Comparison of ENCODE assay signal across 8 mouse cellular contexts in genomic region chr15:12066857-12067211, GRCm38 (mm10). TPM values are rescaled to one million over a fixed set of nuclear protein-coding genes. Genes with fewer than 3 reads are reported as not detected.
A peak's percentile ranks its signal among the peaks of the same experiment; 100 is the strongest.
DNase-seq lines count a peak whose midpoint lies in the region; ATAC-seq and TF ChIP-seq lines count a peak whose summit lies in the region.

No protein-coding gene starts in this region.

- H3K9me3 ChIP-seq in heart, embryonic 14.5 days (ENCODE audit: control insufficient read depth, low read length), result 0 out of 2 replicates have a peak, but pooled peaks cover 2% of the 10 kb centered on the region
- no peaks in the 10 kb centered on the region for H3K9me3 ChIP-seq in heart, embryonic 11.5 days (replicated peaks; ENCODE audit: control insufficient read depth, low read length)
- H3K9me3 ChIP-seq in midbrain, embryonic 12.5 days, result no peaks in the 10 kb centered on the region
- H3K9me3 ChIP-seq in midbrain, embryonic 11.5 days (ENCODE audit: control insufficient read depth, low read length), result no peaks in the 10 kb centered on the region
- H3K9me3 ChIP-seq in limb, embryonic 10.5 days (replicated peaks), result no peaks in the 10 kb centered on the region
- no peaks in the 10 kb centered on the region for H3K9me3 ChIP-seq in stomach, postnatal 0 days (ENCODE audit: control insufficient read depth, low read length)

- H3K4me1 ChIP-seq in heart, embryonic 14.5 days (ENCODE audit: control insufficient read depth in 2 of 2, insufficient read depth in 2 of 2, low read length in 2 of 2), result peaks cover 13 to 31% of the 10 kb centered on the region in 2 experiments
- peaks cover 8% of the 10 kb centered on the region; the same call in 1 of the 2 replicates for H3K4me1 ChIP-seq in heart, embryonic 11.5 days (ENCODE audit: control insufficient read depth, insufficient read depth, low read length)
- H3K4me1 ChIP-seq in midbrain, embryonic 12.5 days, result 0 out of 2 replicates have a peak, but pooled peaks cover 3% of the 10 kb centered on the region
- 0 out of 2 replicates have a peak, but pooled peaks cover 3% of the 10 kb centered on the region for H3K4me1 ChIP-seq in midbrain, embryonic 11.5 days (ENCODE audit: control insufficient read depth, insufficient read depth, low read length)
- H3K4me1 ChIP-seq in limb, embryonic 10.5 days, result peaks cover 31% of the 10 kb centered on the region
- 0 out of 2 replicates have a peak, but pooled peaks cover 5% of the 10 kb centered on the region for H3K4me1 ChIP-seq in stomach, postnatal 0 days (replicated peaks; ENCODE audit: control insufficient read depth, insufficient read depth)

- ATAC-seq in heart, embryonic 14.5 days (ENCODE audit: insufficient number of reproducible peaks, insufficient read depth, low FRiP score, low read depth), result no peak
- no peak for ATAC-seq in heart, embryonic 11.5 days (replicated peaks; ENCODE audit: insufficient number of reproducible peaks, low FRiP score, low TSS enrichment)
- ATAC-seq in midbrain, embryonic 12.5 days (ENCODE audit: low FRiP score, low read depth), result no peak
- ATAC-seq in midbrain, embryonic 11.5 days (ENCODE audit: low FRiP score), result no peak
- no peak for ATAC-seq in stomach, postnatal 0 days (ENCODE audit: low FRiP score, low TSS enrichment)

- peak overlapping the region; percentile 32 for H3K4me2 ChIP-seq in heart, embryonic 14.5 days (ENCODE audit: low read length)
- no peak overlapping the region for H3K4me2 ChIP-seq in heart, embryonic 11.5 days
- H3K4me2 ChIP-seq in midbrain, embryonic 12.5 days (replicated peaks), result no peak overlapping the region
- no peak overlapping the region for H3K4me2 ChIP-seq in midbrain, embryonic 11.5 days
- H3K4me2 ChIP-seq in stomach, postnatal 0 days (replicated peaks; ENCODE audit: low read depth), result peak overlapping the region; percentile 37

- no peak overlapping the region for H3K4me3 ChIP-seq in heart, embryonic 14.5 days (ENCODE audit: control insufficient read depth in 1 of 2, insufficient read depth in 1 of 2, low read depth in 1 of 2, low read length in 2 of 2)
- H3K4me3 ChIP-seq in heart, embryonic 11.5 days (ENCODE audit: low read depth, low read length), result no peak overlapping the region
- no peak overlapping the region for H3K4me3 ChIP-seq in midbrain, embryonic 12.5 days
- no peak overlapping the region for H3K4me3 ChIP-seq in midbrain, embryonic 11.5 days (ENCODE audit: low read depth, low read length)
- no peak overlapping the region for H3K4me3 ChIP-seq in limb, embryonic 10.5 days
- no peak overlapping the region for H3K4me3 ChIP-seq in stomach, postnatal 0 days (ENCODE audit: low read depth, low read length)

- H3K27me3 ChIP-seq in heart, embryonic 14.5 days (ENCODE audit: control insufficient read depth, insufficient read depth, low read length), result no peaks in the 10 kb centered on the region
- H3K27me3 ChIP-seq in heart, embryonic 11.5 days (ENCODE audit: control insufficient read depth, insufficient read depth, low read length), result no peaks in the 10 kb centered on the region
- no peaks in the 10 kb centered on the region for H3K27me3 ChIP-seq in midbrain, embryonic 12.5 days
- H3K27me3 ChIP-seq in midbrain, embryonic 11.5 days (ENCODE audit: control insufficient read depth, insufficient read depth, low read length), result no peaks in the 10 kb centered on the region
- no peaks in the 10 kb centered on the region for H3K27me3 ChIP-seq in limb, embryonic 10.5 days (ENCODE audit: low read depth, poor library complexity, severe bottlenecking)
- no peaks in the 10 kb centered on the region for H3K27me3 ChIP-seq in stomach, postnatal 0 days (ENCODE audit: control insufficient read depth, insufficient read depth, low read length)

- peak overlapping the region; percentile 53 for H3K9ac ChIP-seq in heart, embryonic 14.5 days (ENCODE audit: low read length)
- H3K9ac ChIP-seq in heart, embryonic 11.5 days (ENCODE audit: low read depth, low read length), result no peak overlapping the region
- H3K9ac ChIP-seq in midbrain, embryonic 12.5 days (replicated peaks), result no peak overlapping the region
- no peak overlapping the region for H3K9ac ChIP-seq in midbrain, embryonic 11.5 days (ENCODE audit: low read length)
- H3K9ac ChIP-seq in stomach, postnatal 0 days (ENCODE audit: low read length), result no peak overlapping the region

- 76% methylated on average over 6 of the region's 6 CpGs for WGBS in heart, embryonic 14.5 days
- WGBS in heart, embryonic 11.5 days (ENCODE audit: insufficient replicate concordance), result 77% methylated on average over 6 of the region's 6 CpGs
- 75% methylated on average over 6 of the region's 6 CpGs for WGBS in midbrain, embryonic 12.5 days
- 79% methylated on average over 6 of the region's 6 CpGs for WGBS in midbrain, embryonic 11.5 days
- 89% methylated on average over 6 of the region's 6 CpGs for WGBS in limb, embryonic 10.5 days
- 38% methylated on average over 6 of the region's 6 CpGs for WGBS in stomach, postnatal 0 days

- H3K36me3 ChIP-seq in heart, embryonic 14.5 days (ENCODE audit: control insufficient read depth, insufficient read depth, low read length), result no peaks in the 10 kb centered on the region
- no peaks in the 10 kb centered on the region for H3K36me3 ChIP-seq in heart, embryonic 11.5 days (ENCODE audit: control insufficient read depth, insufficient read depth, low read length)
- H3K36me3 ChIP-seq in midbrain, embryonic 12.5 days, result no peaks in the 10 kb centered on the region
- H3K36me3 ChIP-seq in midbrain, embryonic 11.5 days (ENCODE audit: control insufficient read depth, insufficient read depth, low read length), result no peaks in the 10 kb centered on the region
- H3K36me3 ChIP-seq in limb, embryonic 10.5 days, result no peaks in the 10 kb centered on the region
- no peaks in the 10 kb centered on the region for H3K36me3 ChIP-seq in stomach, postnatal 0 days (ENCODE audit: control insufficient read depth, insufficient read depth, low read length)

- no peak for TF ChIP-seq CTCF in stomach, postnatal 0 days (IDR thresholded peaks at IDR 0.05; ENCODE audit: low read depth)

- H3K27ac ChIP-seq in heart, embryonic 14.5 days (replicated peaks in 1 of 2; ENCODE audit: control insufficient read depth in 1 of 2, insufficient read depth in 1 of 2, low read depth in 2 of 2, low read length in 2 of 2), result peak overlapping the region; percentile 61 to 81
- no peak overlapping the region; the same call in 1 of the 2 replicates for H3K27ac ChIP-seq in heart, embryonic 11.5 days (ENCODE audit: low read depth, low read length)
- peak overlapping the region; percentile 27; the same call in 1 of the 2 replicates for H3K27ac ChIP-seq in midbrain, embryonic 12.5 days (replicated peaks)
- H3K27ac ChIP-seq in midbrain, embryonic 11.5 days (ENCODE audit: low read depth, low read length), result no peak overlapping the region
- H3K27ac ChIP-seq in limb, embryonic 10.5 days, result peak overlapping the region; percentile 83; the same call in 1 of the 2 replicates
- H3K27ac ChIP-seq in stomach, postnatal 0 days (replicated peaks), result peak overlapping the region; percentile 63

- no peak for TF ChIP-seq EP300 in stomach, postnatal 0 days (optimal IDR thresholded peaks at IDR 0.05)

- no peak for DNase-seq in midbrain, embryonic 11.5 days (ENCODE audit: low spot score, missing footprints)
- no peak for DNase-seq in limb, embryonic 10.5 days (ENCODE audit: low spot score)
- DNase-seq in stomach, postnatal 0 days (ENCODE audit: low spot score), result no peak
- no peak for DNase-seq in cerebellum, postnatal 4 days (ENCODE audit: low spot score in 2 of 2)
- DNase-seq in layer of hippocampus, postnatal 25 days (ENCODE audit: extremely low spot score in 1 of 2, low spot score in 1 of 2), result no peak

RNA-seq across cellular contexts. Expression of gene Zfr, which starts 50.8 kb away (rescaled TPM):
- polyA plus RNA-seq in heart, embryonic 14.5 days (2014; fragmentation: Nextera tagmentation; extraction: Ambion mirVana), result 136 and 142 TPM in 2 replicates
- polyA plus RNA-seq in heart, embryonic 11.5 days (2014; fragmentation: Nextera tagmentation; extraction: Ambion mirVana), result 113 and 118 TPM in 2 replicates
- polyA plus RNA-seq in midbrain, embryonic 12.5 days (2016; fragmentation: Nextera tagmentation; extraction: Ambion mirVana), result 128 and 132 TPM in 2 replicates
- 137 and 138 TPM in 2 replicates for polyA plus RNA-seq in midbrain, embryonic 11.5 days (2014; fragmentation: Nextera tagmentation; extraction: Ambion mirVana)
- 120 and 126 TPM in 2 replicates for polyA plus RNA-seq in limb, embryonic 10.5 days (2016; fragmentation: Nextera tagmentation; extraction: Ambion mirVana)
- polyA plus RNA-seq in stomach, postnatal 0 days (2015; fragmentation: Nextera tagmentation; extraction: Ambion mirVana), result 40.5 and 52.9 TPM in 2 replicates
- 100 to 1,000 TPM; 346 to 351 TPM for total RNA-seq in layer of hippocampus, postnatal 25 days (2021)

Comparison
In these comparisons a context has a peak if more than half of its experiments do, and no peak if none do; other contexts are left out.
1. H3K27ac ChIP-seq: peak in heart, embryonic 14.5 days (2 of 2), midbrain, embryonic 12.5 days (single experiment), limb, embryonic 10.5 days (single experiment) and stomach, postnatal 0 days (single experiment); none in heart, embryonic 11.5 days (single experiment) and midbrain, embryonic 11.5 days (single experiment).
2. H3K4me2 ChIP-seq: peak in heart, embryonic 14.5 days (single experiment) and stomach, postnatal 0 days (single experiment); none in heart, embryonic 11.5 days (single experiment), midbrain, embryonic 12.5 days (single experiment) and midbrain, embryonic 11.5 days (single experiment).